ENCODE assay signal across 19 mouse cellular contexts in genomic region chr9:87556552-87556951, GRCm38 (mm10).
DNase-seq lines count a peak whose midpoint lies in the region; ATAC-seq and TF ChIP-seq lines count a peak whose summit lies in the region.
"Had no signal": no experiment of that assay in that cellular context is flagged by ENCODE, and none has a peak within 500 bp of the region (broad histone marks: within the 10 kb centered on the region; RNA-seq: fewer than 3 reads in every experiment).

No protein-coding gene starts in this region.

- H3K4me1 ChIP-seq in kidney, embryonic 16.5 days (ENCODE audit: insufficient read depth, low read length) = peaks cover 3% of the 10 kb centered on the region; the same call in 1 of the 2 replicates
- H3K4me1 ChIP-seq in embryonic facial prominence, embryonic 15.5 days = peaks cover 6% of the 10 kb centered on the region; the same call in 1 of the 2 replicates
- no peaks in the 10 kb centered on the region for H3K4me1 ChIP-seq in stomach, postnatal 0 days (replicated peaks; ENCODE audit: control insufficient read depth, insufficient read depth)
- 0 out of 2 replicates have a peak, but pooled peaks cover 3% of the 10 kb centered on the region for H3K4me1 ChIP-seq in hindbrain, embryonic 12.5 days
- H3K4me1 ChIP-seq: hindbrain, embryonic 13.5 days; midbrain, embryonic 15.5 days had no signal

- no peak overlapping the region for H3K4me2 ChIP-seq in kidney, embryonic 16.5 days (replicated peaks; ENCODE audit: low read depth, low read length)
- H3K4me2 ChIP-seq in embryonic facial prominence, embryonic 15.5 days (replicated peaks) = 0 out of 2 replicates have a peak overlapping the region, but pooled peaks have one; percentile 17
- H3K4me2 ChIP-seq in stomach, postnatal 0 days (replicated peaks; ENCODE audit: low read depth) = no peak overlapping the region
- H3K4me2 ChIP-seq in hindbrain, embryonic 12.5 days (replicated peaks) = no peak overlapping the region
- H3K4me2 ChIP-seq: hindbrain, embryonic 13.5 days; midbrain, embryonic 15.5 days had no signal

- 0 out of 2 replicates have a peak, but pooled peaks have one; percentile 42 for ATAC-seq in kidney, embryonic 16.5 days (ENCODE audit: low FRiP score, low TSS enrichment)
- no peak for ATAC-seq in embryonic facial prominence, embryonic 15.5 days (ENCODE audit: insufficient number of reproducible peaks, low FRiP score, low TSS enrichment, low read depth)
- no peak for ATAC-seq in stomach, postnatal 0 days (ENCODE audit: low FRiP score, low TSS enrichment)
- no peak for ATAC-seq in hindbrain, embryonic 12.5 days (ENCODE audit: low FRiP score)
- ATAC-seq: liver, postnatal 0 days; midbrain, embryonic 15.5 days had no signal

- no peaks in the 10 kb centered on the region for H3K36me3 ChIP-seq in kidney, embryonic 16.5 days (ENCODE audit: insufficient read depth, low read length)
- no peaks in the 10 kb centered on the region for H3K36me3 ChIP-seq in embryonic facial prominence, embryonic 15.5 days
- no peaks in the 10 kb centered on the region for H3K36me3 ChIP-seq in stomach, postnatal 0 days (ENCODE audit: control insufficient read depth, insufficient read depth, low read length)
- H3K36me3 ChIP-seq in hindbrain, embryonic 12.5 days = no peaks in the 10 kb centered on the region
- H3K36me3 ChIP-seq: hindbrain, embryonic 13.5 days; midbrain, embryonic 15.5 days had no signal

- H3K27me3 ChIP-seq in kidney, embryonic 16.5 days (ENCODE audit: insufficient read depth, low read length) = peaks cover 5% of the 10 kb centered on the region
- H3K27me3 ChIP-seq in embryonic facial prominence, embryonic 15.5 days = no peaks in the 10 kb centered on the region
- H3K27me3 ChIP-seq in stomach, postnatal 0 days (ENCODE audit: control insufficient read depth, insufficient read depth, low read length) = no peaks in the 10 kb centered on the region
- H3K27me3 ChIP-seq in hindbrain, embryonic 12.5 days = no peaks in the 10 kb centered on the region
- H3K27me3 ChIP-seq: hindbrain, embryonic 13.5 days; midbrain, embryonic 15.5 days had no signal

- DNase-seq in embryo, embryonic 10 days (ENCODE audit: low spot score) = peak; percentile 56
- no peak for DNase-seq in embryo, embryonic 9.5 days (ENCODE audit: extremely low spot score)
- DNase-seq in kidney, postnatal 36 days = no peak
- peak; percentile 25 for DNase-seq in retina, postnatal 1 day
- no peak for DNase-seq in stomach, postnatal 0 days (ENCODE audit: low spot score)
- DNase-seq: adrenal gland, adult 8-10 months; cerebellum, adult 11-12 months; gastrocnemius, adult 2 months; kidney, postnatal 10 days; liver; liver, postnatal 0 days; right cerebral cortex, postnatal 25 days; thymus, postnatal 25 days had no signal

- H3K9ac ChIP-seq in kidney, embryonic 16.5 days (replicated peaks; ENCODE audit: low read length) = no peak overlapping the region
- H3K9ac ChIP-seq in embryonic facial prominence, embryonic 15.5 days = no peak overlapping the region
- H3K9ac ChIP-seq in stomach, postnatal 0 days (ENCODE audit: low read length) = no peak overlapping the region
- no peak overlapping the region for H3K9ac ChIP-seq in hindbrain, embryonic 12.5 days
- H3K9ac ChIP-seq: hindbrain, embryonic 13.5 days; liver, postnatal 0 days; midbrain, embryonic 15.5 days had no signal

- no peak for TF ChIP-seq CTCF in stomach, postnatal 0 days (IDR thresholded peaks at IDR 0.05; ENCODE audit: low read depth)

- WGBS in kidney, embryonic 16.5 days = 23% methylated on average over 7 of the region's 7 CpGs
- 14% methylated on average over 7 of the region's 7 CpGs for WGBS in embryonic facial prominence, embryonic 15.5 days
- 27% methylated on average over 7 of the region's 7 CpGs for WGBS in stomach, postnatal 0 days
- 38% methylated on average over 7 of the region's 7 CpGs for WGBS in hindbrain, embryonic 12.5 days

- no peak for TF ChIP-seq EP300 in stomach, postnatal 0 days (optimal IDR thresholded peaks at IDR 0.05)

- H3K27ac ChIP-seq in kidney, embryonic 16.5 days (ENCODE audit: low read length) = no peak overlapping the region
- H3K27ac ChIP-seq in embryonic facial prominence, embryonic 15.5 days (replicated peaks) = no peak overlapping the region
- H3K27ac ChIP-seq in stomach, postnatal 0 days (replicated peaks) = no peak overlapping the region
- H3K27ac ChIP-seq in hindbrain, embryonic 12.5 days = no peak overlapping the region
- H3K27ac ChIP-seq: gastrocnemius, adult 2 months; hindbrain, embryonic 13.5 days; midbrain, embryonic 15.5 days had no signal

- H3K9me3 ChIP-seq in kidney, embryonic 16.5 days (ENCODE audit: low read length) = no peaks in the 10 kb centered on the region
- no peaks in the 10 kb centered on the region for H3K9me3 ChIP-seq in embryonic facial prominence, embryonic 15.5 days (replicated peaks)
- H3K9me3 ChIP-seq in stomach, postnatal 0 days (ENCODE audit: control insufficient read depth, low read length) = no peaks in the 10 kb centered on the region
- no peaks in the 10 kb centered on the region for H3K9me3 ChIP-seq in hindbrain, embryonic 12.5 days (replicated peaks)
- H3K9me3 ChIP-seq: hindbrain, embryonic 13.5 days; midbrain, embryonic 15.5 days had no signal

- H3K4me3 ChIP-seq in kidney, embryonic 16.5 days (ENCODE audit: low read length) = no peak overlapping the region
- H3K4me3 ChIP-seq in embryonic facial prominence, embryonic 15.5 days (replicated peaks) = no peak overlapping the region
- H3K4me3 ChIP-seq in stomach, postnatal 0 days (ENCODE audit: low read depth, low read length) = no peak overlapping the region
- H3K4me3 ChIP-seq in hindbrain, embryonic 12.5 days = no peak overlapping the region
- H3K4me3 ChIP-seq: erythroblast, embryonic 14.5 days; gastrocnemius, adult 2 months; hindbrain, embryonic 13.5 days; midbrain, embryonic 15.5 days had no signal

Comparison
In these comparisons a context has a peak if more than half of its experiments do, and no peak if none do; other contexts are left out.
1. DNase-seq: peak in embryo, embryonic 10 days (single experiment) and retina, postnatal 1 day (single experiment); none in embryo, embryonic 9.5 days (single experiment), kidney, postnatal 36 days (0 of 2) and stomach, postnatal 0 days (single experiment).